Mouse (Mus musculus): ENCODE measurements around the gene Gm10577. TPM values are rescaled to one million over a fixed set of nuclear protein-coding genes. Genes with fewer than 3 reads are reported as not detected.
A peak's percentile ranks its signal among the peaks of the same experiment; 100 is the strongest.

Gm10577 gene
- polyA plus RNA-seq, 1 experiment from 2014 or later: not detected

GRCm38 (mm10) chr4:100998906-100999305 lies 21.6 kb downstream of the Gm10577 start:
- no peak overlapping the region for H3K27ac ChIP-seq (ENCODE audit: low read depth)
- H3K4me3 ChIP-seq (ENCODE audit: low read depth, low read length): no peak overlapping the region
- H3K9me3 ChIP-seq (ENCODE audit: low read length): no peaks in the 10 kb centered on the region
- TF ChIP-seq EP300 (IDR thresholded peaks at IDR 0.05; ENCODE audit: low read depth) (no peak), CTCF (IDR thresholded peaks at IDR 0.05; ENCODE audit: low read depth) (no peak)
- H3K9ac ChIP-seq (replicated peaks): no peak overlapping the region
- ATAC-seq (no peak), DNase-seq (no peak)
- no peaks in the 10 kb centered on the region for H3K4me1 ChIP-seq (ENCODE audit: insufficient read depth)
- H3K4me2 ChIP-seq (ENCODE audit: low read depth, low read length): no peak overlapping the region
- no peaks in the 10 kb centered on the region for H3K36me3 ChIP-seq (replicated peaks; ENCODE audit: insufficient read depth, low read length)
- 85% methylated on average over 8 of the region's 8 CpGs for WGBS (ENCODE audit: insufficient replicate concordance)
- H3K27me3 ChIP-seq (ENCODE audit: insufficient read depth, low read length): no peaks in the 10 kb centered on the region

- peak; percentile 96 for TF ChIP-seq CTCF (IDR thresholded peaks at IDR 0.05; ENCODE audit: low read depth)
- TF ChIP-seq EP300 (IDR thresholded peaks at IDR 0.05; ENCODE audit: low read depth): no peak
- H3K4me3 ChIP-seq (ENCODE audit: low read depth, low read length): no peak overlapping the region
- peak overlapping the region; percentile 2; the same call in 1 of the 2 replicates for H3K4me2 ChIP-seq (ENCODE audit: low read depth, low read length)
- ATAC-seq (no peak), DNase-seq (peak; percentile 43)
- H3K27ac ChIP-seq (ENCODE audit: low read depth): no peak overlapping the region
- H3K36me3 ChIP-seq (replicated peaks; ENCODE audit: insufficient read depth, low read length): no peaks in the 10 kb centered on the region
- 12% methylated on average over 2 of the region's 2 CpGs for WGBS (ENCODE audit: insufficient replicate concordance)
- no peaks in the 10 kb centered on the region for H3K9me3 ChIP-seq (ENCODE audit: low read length)
- H3K9ac ChIP-seq (replicated peaks): no peak overlapping the region
- H3K4me1 ChIP-seq (ENCODE audit: insufficient read depth): peaks cover 4% of the 10 kb centered on the region
- no peaks in the 10 kb centered on the region for H3K27me3 ChIP-seq (ENCODE audit: insufficient read depth, low read length)
Observed at GRCm38 (mm10) chr4:100998145-100998544, 22.4 kb downstream of the Gm10577 start.

GRCm38 (mm10) chr4:100996060-100996651 lies 24.3 kb downstream of the Gm10577 start:
- peak overlapping the region; percentile 55 for H3K4me2 ChIP-seq (ENCODE audit: low read depth, low read length)
- H3K9ac ChIP-seq (replicated peaks): no peak overlapping the region
- no peak for ATAC-seq
- no peaks in the 10 kb centered on the region for H3K36me3 ChIP-seq (replicated peaks; ENCODE audit: insufficient read depth, low read length)
- 87% methylated on average over 4 of the region's 4 CpGs for WGBS (ENCODE audit: insufficient replicate concordance)
- H3K4me3 ChIP-seq (ENCODE audit: low read depth, low read length): peak overlapping the region; percentile 45
- H3K4me1 ChIP-seq (ENCODE audit: insufficient read depth): peaks cover 9% of the 10 kb centered on the region
- H3K9me3 ChIP-seq (ENCODE audit: low read length): no peaks in the 10 kb centered on the region
- no peak for DNase-seq
- H3K27me3 ChIP-seq (ENCODE audit: insufficient read depth, low read length): no peaks in the 10 kb centered on the region
- H3K27ac ChIP-seq (ENCODE audit: low read depth): peak overlapping the region; percentile 92; the same call in 1 of the 2 replicates
- no peak for TF ChIP-seq CTCF (IDR thresholded peaks at IDR 0.05; ENCODE audit: low read depth)
- no peak for TF ChIP-seq EP300 (IDR thresholded peaks at IDR 0.05; ENCODE audit: low read depth)

GRCm38 (mm10) chr4:100995617-100996016 lies 24.9 kb downstream of the Gm10577 start:
- H3K4me2 ChIP-seq (ENCODE audit: low read depth, low read length): peak overlapping the region; percentile 55
- TF ChIP-seq CTCF (IDR thresholded peaks at IDR 0.05; ENCODE audit: low read depth) (no peak), EP300 (IDR thresholded peaks at IDR 0.05; ENCODE audit: low read depth) (no peak)
- H3K36me3 ChIP-seq (replicated peaks; ENCODE audit: insufficient read depth, low read length): no peaks in the 10 kb centered on the region
- peak overlapping the region; percentile 45 for H3K4me3 ChIP-seq (ENCODE audit: low read depth, low read length)
- H3K9me3 ChIP-seq (ENCODE audit: low read length): no peaks in the 10 kb centered on the region
- 79% methylated on average over 5 of the region's 5 CpGs for WGBS (ENCODE audit: insufficient replicate concordance)
- ATAC-seq: no peak
- H3K4me1 ChIP-seq (ENCODE audit: insufficient read depth): peaks cover 9% of the 10 kb centered on the region
- H3K9ac ChIP-seq (replicated peaks): peak overlapping the region; percentile 51
- peak overlapping the region; percentile 92; the same call in 1 of the 2 replicates for H3K27ac ChIP-seq (ENCODE audit: low read depth)
- no peak for DNase-seq
- no peaks in the 10 kb centered on the region for H3K27me3 ChIP-seq (ENCODE audit: insufficient read depth, low read length)

- H3K36me3 ChIP-seq (replicated peaks; ENCODE audit: insufficient read depth, low read length): no peaks in the 10 kb centered on the region
- H3K9ac ChIP-seq (replicated peaks): peak overlapping the region; percentile 51
- peak overlapping the region; percentile 45 for H3K4me3 ChIP-seq (ENCODE audit: low read depth, low read length)
- H3K27me3 ChIP-seq (ENCODE audit: insufficient read depth, low read length): no peaks in the 10 kb centered on the region
- H3K4me1 ChIP-seq (ENCODE audit: insufficient read depth): peaks cover 9% of the 10 kb centered on the region
- H3K4me2 ChIP-seq (ENCODE audit: low read depth, low read length): peak overlapping the region; percentile 55
- no peaks in the 10 kb centered on the region for H3K9me3 ChIP-seq (ENCODE audit: low read length)
- WGBS (ENCODE audit: insufficient replicate concordance): 52% methylated on average over 18 of the region's 18 CpGs
- H3K27ac ChIP-seq (ENCODE audit: low read depth): peak overlapping the region; percentile 92
- ATAC-seq (peak; percentile 94), DNase-seq (peak; percentile 73)
- peak; percentile 93 for TF ChIP-seq EP300 (IDR thresholded peaks at IDR 0.05; ENCODE audit: low read depth)
- no peak for TF ChIP-seq CTCF (IDR thresholded peaks at IDR 0.05; ENCODE audit: low read depth)
Observed at GRCm38 (mm10) chr4:100994442-100995255, 25.8 kb downstream of the Gm10577 start.

- H3K27me3 ChIP-seq (ENCODE audit: insufficient read depth, low read length): no peaks in the 10 kb centered on the region
- H3K27ac ChIP-seq (ENCODE audit: low read depth): no peak overlapping the region
- H3K9me3 ChIP-seq (ENCODE audit: low read length): no peaks in the 10 kb centered on the region
- peaks cover 9% of the 10 kb centered on the region for H3K4me1 ChIP-seq (ENCODE audit: insufficient read depth)
- H3K4me3 ChIP-seq (ENCODE audit: low read depth, low read length): no peak overlapping the region
- WGBS (ENCODE audit: insufficient replicate concordance): 62% methylated on average over 6 of the region's 6 CpGs
- DNase-seq (no peak), ATAC-seq (no peak)
- no peak overlapping the region for H3K4me2 ChIP-seq (ENCODE audit: low read depth, low read length)
- no peak for TF ChIP-seq CTCF (IDR thresholded peaks at IDR 0.05; ENCODE audit: low read depth)
- no peak for TF ChIP-seq EP300 (IDR thresholded peaks at IDR 0.05; ENCODE audit: low read depth)
- H3K9ac ChIP-seq (replicated peaks): no peak overlapping the region
- no peaks in the 10 kb centered on the region for H3K36me3 ChIP-seq (replicated peaks; ENCODE audit: insufficient read depth, low read length)
Observed at GRCm38 (mm10) chr4:100992086-100992485, 28.4 kb downstream of the Gm10577 start.
